Mouse (Mus musculus): ENCODE results near the gene Gm6614. TPM values are rescaled to one million over a fixed set of nuclear protein-coding genes. Genes with fewer than 3 reads are reported as not detected.
"Not testable (repeated sequence)": the region's sequence is repeated elsewhere in the genome, so short reads cannot be mapped to it uniquely, and the experiment has no call there.

Gene Gm6614
- 0.10 TPM in 1 of 2 replicates, not detected in the other for polyA plus RNA-seq (2015; fragmentation: Nextera tagmentation; extraction: Ambion mirVana)

DNA sequence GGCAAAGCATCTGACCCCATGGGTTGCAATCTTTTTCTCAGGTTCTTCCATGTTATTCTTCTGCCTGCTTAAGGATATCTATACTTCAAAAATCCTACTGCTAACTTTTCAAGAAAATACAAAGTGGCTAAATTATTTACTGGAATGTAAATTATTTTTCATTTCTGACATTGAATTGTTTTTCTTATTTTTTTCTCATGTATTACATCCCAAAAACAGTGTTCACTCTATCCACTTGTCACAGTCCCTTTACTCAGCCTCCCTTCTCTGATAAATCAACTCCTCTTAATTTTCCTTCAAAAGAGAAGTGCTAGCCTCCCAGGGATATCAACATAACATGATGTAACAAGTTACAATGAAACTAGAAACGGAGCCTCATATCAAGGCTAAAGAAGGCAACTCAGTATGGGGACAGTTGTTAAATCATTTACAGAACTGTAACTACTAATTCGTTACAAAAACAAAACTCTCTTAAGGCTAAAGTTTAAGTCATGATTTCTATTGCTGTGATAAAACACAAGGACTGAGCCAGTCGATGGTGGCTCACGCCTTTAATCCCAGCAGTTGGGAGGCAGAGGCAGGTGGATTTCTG, at the start of gene Gm6614:
Gene Gm6614, minus strand, starts transcription at position 51 of the 592 bp plus-strand sequence.
- Histone ChIP-seq H3K36me3 (no peaks in the 10 kb centered on the region), H3K27ac (replicated peaks) (no peak within 1 kb of the TSS), H3K9me3 (no peaks in the 10 kb centered on the region), H3K4me2 (replicated peaks) (no peak within 1 kb of the TSS), H3K4me1 (no peaks in the 10 kb centered on the region), H3K4me3 (no peak within 1 kb of the TSS), H3K9ac (replicated peaks) (no peak within 1 kb of the TSS), H3K27me3 (no peaks in the 10 kb centered on the region)
- WGBS: 87% methylated on average over 4 of the region's 4 CpGs
- ATAC-seq (replicated peaks): no peak

GRCm38 (mm10) chr6:142058281-142058680, 47.1 kb upstream of the Gm6614 start:
- not testable (repeated sequence) for H3K4me1 ChIP-seq; H3K36me3 ChIP-seq; ATAC-seq (replicated peaks); H3K9me3 ChIP-seq; H3K4me3 ChIP-seq; H3K9ac ChIP-seq (replicated peaks); H3K27me3 ChIP-seq; H3K4me2 ChIP-seq (replicated peaks); H3K27ac ChIP-seq (replicated peaks)
- WGBS: 88% methylated on average over 3 of the region's 3 CpGs

GRCm38 (mm10) chr6:142047689-142048088, 36.5 kb upstream of the Gm6614 start:
- H3K4me2 ChIP-seq (replicated peaks): no peak overlapping the region
- H3K9me3 ChIP-seq: no peaks in the 10 kb centered on the region
- H3K27ac ChIP-seq (replicated peaks): no peak overlapping the region
- no peaks in the 10 kb centered on the region for H3K36me3 ChIP-seq
- no peaks in the 10 kb centered on the region for H3K4me1 ChIP-seq
- no peaks in the 10 kb centered on the region for H3K27me3 ChIP-seq
- H3K9ac ChIP-seq (replicated peaks): no peak overlapping the region
- WGBS: 70% methylated on average over 1 of the region's 1 CpGs
- ATAC-seq (replicated peaks): no peak
- H3K4me3 ChIP-seq: no peak overlapping the region

DNA sequence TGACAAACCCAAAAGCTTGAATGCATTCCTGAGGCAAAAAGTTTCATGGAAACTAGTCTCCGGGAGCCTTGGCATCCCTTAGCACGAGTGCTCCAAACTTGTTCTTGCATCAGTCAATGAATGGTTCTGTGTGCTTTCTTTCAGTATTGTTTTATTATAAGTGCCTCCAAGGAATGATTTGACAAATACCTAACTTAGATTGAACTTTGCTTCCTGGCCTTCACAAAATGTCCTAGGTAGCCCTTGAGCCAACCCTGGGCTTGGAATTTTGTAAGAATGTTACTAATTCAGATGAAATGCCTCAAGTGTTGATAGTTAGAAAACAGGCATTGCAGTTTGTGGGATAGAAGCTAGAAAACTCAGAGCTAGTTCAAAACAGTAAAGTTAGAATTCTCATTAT, 34.5 kb upstream of the Gm6614 start:
- H3K9me3 ChIP-seq: no peaks in the 10 kb centered on the region
- H3K36me3 ChIP-seq: no peaks in the 10 kb centered on the region
- H3K27me3 ChIP-seq: no peaks in the 10 kb centered on the region
- H3K4me1 ChIP-seq: no peaks in the 10 kb centered on the region
- no peak overlapping the region for H3K4me2 ChIP-seq (replicated peaks)
- WGBS: 91% methylated on average over 2 of the region's 2 CpGs
- H3K27ac ChIP-seq (replicated peaks): no peak overlapping the region
- no peak for ATAC-seq (replicated peaks)
- no peak overlapping the region for H3K4me3 ChIP-seq
- H3K9ac ChIP-seq (replicated peaks): no peak overlapping the region

DNA sequence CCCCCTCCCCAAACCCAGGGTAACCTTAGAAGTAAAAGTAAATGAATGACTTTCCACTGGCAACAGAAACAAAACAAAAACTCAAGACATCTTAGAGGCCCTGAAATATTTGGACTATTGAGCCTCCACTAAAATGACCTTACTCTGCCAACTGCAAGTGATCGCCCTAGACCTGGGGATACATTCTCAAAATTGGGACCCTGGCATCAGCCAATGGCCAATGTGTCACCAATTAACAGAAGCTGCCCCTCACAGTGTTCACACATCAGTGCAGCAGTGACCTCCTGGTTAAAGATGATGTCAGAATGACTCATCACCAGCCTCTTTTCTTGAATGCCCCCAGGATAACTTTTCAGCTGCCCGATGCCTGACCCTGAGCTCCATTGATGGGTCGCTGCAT, 30.7 kb upstream of the Gm6614 start:
- no peaks in the 10 kb centered on the region for H3K9me3 ChIP-seq
- no peaks in the 10 kb centered on the region for H3K27me3 ChIP-seq
- WGBS: 97% methylated on average over 3 of the region's 3 CpGs
- H3K4me3 ChIP-seq: no peak overlapping the region
- no peak for ATAC-seq (replicated peaks)
- H3K9ac ChIP-seq (replicated peaks): no peak overlapping the region
- no peaks in the 10 kb centered on the region for H3K4me1 ChIP-seq
- no peaks in the 10 kb centered on the region for H3K36me3 ChIP-seq
- no peak overlapping the region for H3K27ac ChIP-seq (replicated peaks)
- H3K4me2 ChIP-seq (replicated peaks): no peak overlapping the region

GRCm38 (mm10) chr6:142040306-142041175, 29.3 kb upstream of the Gm6614 start:
- Histone ChIP-seq H3K36me3 (no peaks in the 10 kb centered on the region), H3K9me3 (no peaks in the 10 kb centered on the region), H3K4me1 (no peaks in the 10 kb centered on the region), H3K4me3 (no peak overlapping the region), H3K9ac (replicated peaks) (no peak overlapping the region), H3K4me2 (replicated peaks) (no peak overlapping the region), H3K27me3 (no peaks in the 10 kb centered on the region), H3K27ac (replicated peaks) (no peak overlapping the region)
- peak; percentile 48; the same call in 1 of the 2 replicates for ATAC-seq (replicated peaks)
- 57% methylated on average over 16 of the region's 16 CpGs for WGBS

DNA sequence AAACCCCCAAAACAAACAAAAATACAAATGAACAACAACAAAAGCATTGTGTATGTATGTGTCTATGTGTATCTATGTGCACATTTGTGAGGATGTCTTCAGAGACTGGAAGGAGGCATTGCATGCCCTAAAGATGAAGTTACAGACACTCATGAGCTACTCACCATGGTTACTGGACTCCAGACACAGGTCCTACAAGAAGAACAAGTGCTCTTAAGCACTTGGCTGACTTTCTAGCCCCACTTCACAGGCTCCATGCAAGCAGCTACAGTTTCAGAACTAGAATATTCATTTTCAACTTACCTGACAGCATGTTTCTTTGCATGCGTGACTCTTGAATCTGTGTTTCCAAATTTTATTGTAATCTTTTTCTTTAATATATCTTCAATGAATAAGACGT, 24.6 kb upstream of the Gm6614 start:
- WGBS: 92% methylated on average over 2 of the region's 2 CpGs
- H3K4me1 ChIP-seq: no peaks in the 10 kb centered on the region
- no peaks in the 10 kb centered on the region for H3K36me3 ChIP-seq
- no peak overlapping the region for H3K4me2 ChIP-seq (replicated peaks)
- ATAC-seq (replicated peaks): no peak
- H3K9me3 ChIP-seq: no peaks in the 10 kb centered on the region
- H3K4me3 ChIP-seq: no peak overlapping the region
- H3K9ac ChIP-seq (replicated peaks): no peak overlapping the region
- no peaks in the 10 kb centered on the region for H3K27me3 ChIP-seq
- H3K27ac ChIP-seq (replicated peaks): no peak overlapping the region

DNA sequence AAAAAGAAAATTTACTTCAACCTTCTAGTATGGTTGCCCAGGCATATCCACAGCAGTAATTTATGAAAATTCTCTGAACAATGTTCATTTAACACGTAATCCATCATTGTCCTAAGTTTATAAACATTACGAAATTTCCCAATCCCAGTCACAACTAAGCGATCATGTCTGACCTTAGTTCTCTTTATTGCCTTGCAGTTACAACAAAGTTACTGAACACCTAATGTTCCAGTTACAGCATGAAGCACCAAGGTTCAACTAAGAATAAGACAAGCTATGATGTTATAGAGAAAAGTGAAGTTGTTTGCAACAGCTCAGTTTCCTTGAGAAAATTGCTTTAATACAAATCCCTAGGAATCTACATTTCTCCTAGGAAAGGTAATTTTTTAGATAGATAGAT, 10.5 kb upstream of the Gm6614 start:
- WGBS: 84% methylated on average over 3 of the region's 3 CpGs
- Histone ChIP-seq H3K4me2 (replicated peaks) (no peak overlapping the region), H3K36me3 (no peaks in the 10 kb centered on the region), H3K9ac (replicated peaks) (no peak overlapping the region), H3K9me3 (no peaks in the 10 kb centered on the region), H3K4me3 (no peak overlapping the region), H3K27ac (replicated peaks) (no peak overlapping the region), H3K27me3 (no peaks in the 10 kb centered on the region), H3K4me1 (no peaks in the 10 kb centered on the region)
- ATAC-seq (replicated peaks): no peak

DNA sequence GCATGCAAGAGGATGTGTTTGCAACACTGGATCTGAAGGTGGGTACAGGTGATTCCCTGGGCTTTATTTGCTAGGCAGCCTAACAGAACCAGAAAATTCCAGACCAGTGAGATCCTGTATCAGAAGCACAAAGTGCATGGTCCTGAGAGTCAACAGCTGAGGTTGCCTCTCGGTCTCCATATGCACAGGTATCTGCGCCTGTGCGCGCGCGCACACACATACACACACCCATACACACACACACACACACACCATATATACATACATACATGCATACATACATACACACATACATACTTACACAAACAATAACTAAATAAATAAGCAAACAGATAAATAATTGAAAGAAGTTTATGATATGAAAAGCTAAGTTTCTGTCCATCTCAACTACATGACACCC, 24.4 kb downstream of the Gm6614 start:
- WGBS: 99% methylated on average over 6 of the region's 6 CpGs

DNA sequence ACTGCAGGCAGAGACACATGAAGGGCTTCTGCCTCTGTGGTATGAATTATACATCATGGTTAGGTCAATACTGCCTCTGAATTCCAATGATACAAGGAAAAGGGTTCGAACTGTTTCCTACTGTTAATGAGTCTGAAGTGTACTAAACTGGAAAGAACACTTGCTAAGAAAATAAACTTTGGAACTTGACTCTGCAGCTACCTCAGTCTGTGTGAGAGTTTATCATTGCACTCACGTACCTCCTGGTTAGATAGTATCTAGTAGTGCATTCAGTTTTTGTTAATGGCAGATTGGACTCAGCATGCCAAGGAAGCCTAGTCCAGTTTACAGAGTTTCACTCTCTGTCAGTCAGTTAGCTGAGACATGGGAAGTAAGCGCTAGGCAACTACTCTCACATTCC, 26.6 kb downstream of the Gm6614 start:
- Histone ChIP-seq H3K9ac (replicated peaks) (no peak overlapping the region), H3K4me2 (replicated peaks) (no peak overlapping the region), H3K36me3 (no peaks in the 10 kb centered on the region), H3K9me3 (no peaks in the 10 kb centered on the region), H3K27me3 (no peaks in the 10 kb centered on the region), H3K4me1 (no peaks in the 10 kb centered on the region), H3K4me3 (no peak overlapping the region), H3K27ac (replicated peaks) (no peak overlapping the region)
- no peak for ATAC-seq (replicated peaks)
- 66% methylated on average over 3 of the region's 3 CpGs for WGBS

More for the DNA sequence above, 24.4 kb downstream of the Gm6614 start:
- no peak overlapping the region for H3K9ac ChIP-seq (replicated peaks)
- H3K4me1 ChIP-seq: no peaks in the 10 kb centered on the region
- ATAC-seq (replicated peaks): no peak
- H3K27ac ChIP-seq (replicated peaks): no peak overlapping the region
- H3K27me3 ChIP-seq: no peaks in the 10 kb centered on the region
- no peak overlapping the region for H3K4me3 ChIP-seq
- H3K36me3 ChIP-seq: no peaks in the 10 kb centered on the region
- no peak overlapping the region for H3K4me2 ChIP-seq (replicated peaks)
- H3K9me3 ChIP-seq: no peaks in the 10 kb centered on the region

- ATAC-seq (replicated peaks): no peak
- WGBS: 83% methylated on average over 1 of the region's 1 CpGs
- H3K27ac ChIP-seq (replicated peaks): no peak overlapping the region
- H3K4me3 ChIP-seq: no peak overlapping the region
- no peaks in the 10 kb centered on the region for H3K9me3 ChIP-seq
- H3K4me1 ChIP-seq: no peaks in the 10 kb centered on the region
- no peaks in the 10 kb centered on the region for H3K36me3 ChIP-seq
- no peaks in the 10 kb centered on the region for H3K27me3 ChIP-seq
- no peak overlapping the region for H3K9ac ChIP-seq (replicated peaks)
- H3K4me2 ChIP-seq (replicated peaks): no peak overlapping the region
Measured at GRCm38 (mm10) chr6:141962420-141962819, 48.8 kb downstream of the Gm6614 start.

- no peaks in the 10 kb centered on the region for H3K4me1 ChIP-seq
- H3K36me3 ChIP-seq: no peaks in the 10 kb centered on the region
- no peaks in the 10 kb centered on the region for H3K9me3 ChIP-seq
- H3K27ac ChIP-seq (replicated peaks): no peak overlapping the region
- H3K4me2 ChIP-seq (replicated peaks): no peak overlapping the region
- H3K4me3 ChIP-seq: no peak overlapping the region
- 94% methylated on average over 3 of the region's 3 CpGs for WGBS
- no peak overlapping the region for H3K9ac ChIP-seq (replicated peaks)
- H3K27me3 ChIP-seq: no peaks in the 10 kb centered on the region
- ATAC-seq (replicated peaks): no peak
Measured at GRCm38 (mm10) chr6:141961861-141962260, 49.4 kb downstream of the Gm6614 start.
